Mouse (Mus musculus) yolk sac, embryonic 10.5 days (tissue): ENCODE data around the gene Cdkl3.
"Not testable (repeated sequence)": the region's sequence is repeated elsewhere in the genome, so short reads cannot be mapped to it uniquely, and the experiment has no call there.

ENCODE experiments used
- DNase-seq: peaks from one replicate; pipeline ENCODE4 v3.0.0-alpha.2; 2017; ENCODE audit warnings: low spot score

Cdkl3 gene

GRCm38 (mm10) chr11:52077939-52078338 lies 73.9 kb downstream of the Cdkl3 start:
- DNase-seq, result no peak

GRCm38 (mm10) chr11:52079978-52080377 lies 76.0 kb downstream of the Cdkl3 start:
- DNase-seq, result peak; percentile 29

DNA sequence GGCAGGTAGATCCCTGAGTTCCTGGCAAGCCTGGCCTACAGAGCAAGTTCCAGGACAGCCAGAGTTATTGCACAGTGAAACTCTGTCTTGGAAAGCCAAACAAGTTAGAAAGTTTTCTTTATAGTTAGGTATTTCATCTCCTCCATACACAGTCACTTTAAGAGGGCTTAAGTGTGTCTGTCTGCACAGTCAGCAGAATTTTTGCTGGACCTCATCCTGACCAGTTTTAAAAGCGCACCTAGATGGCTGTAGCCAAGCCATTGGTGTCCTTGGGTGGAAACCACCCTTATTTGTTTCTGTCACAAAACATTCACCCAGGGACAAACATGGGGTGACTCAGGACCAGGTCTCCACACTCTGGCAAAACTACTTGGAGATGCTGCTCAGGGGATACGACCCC lies 76.6 kb downstream of the Cdkl3 start:
- DNase-seq, result no peak

DNA sequence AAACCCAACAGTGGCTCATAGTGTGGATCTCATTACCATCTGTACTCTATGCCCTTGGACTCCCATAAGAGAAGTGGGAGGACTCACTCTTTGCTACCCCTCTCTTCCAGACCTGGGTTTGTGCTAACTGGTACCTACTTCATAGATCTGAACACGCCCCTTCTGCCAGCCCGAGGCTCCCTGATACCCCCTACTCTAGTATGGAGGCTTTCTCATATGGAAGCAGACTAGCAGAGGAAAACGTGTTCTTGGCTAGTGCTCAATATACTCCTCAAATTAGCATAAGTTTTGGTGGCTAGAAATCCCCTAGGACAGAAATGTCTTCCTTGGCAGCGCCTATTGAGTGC lies 81.8 kb downstream of the Cdkl3 start:
- DNase-seq, result no peak

DNA sequence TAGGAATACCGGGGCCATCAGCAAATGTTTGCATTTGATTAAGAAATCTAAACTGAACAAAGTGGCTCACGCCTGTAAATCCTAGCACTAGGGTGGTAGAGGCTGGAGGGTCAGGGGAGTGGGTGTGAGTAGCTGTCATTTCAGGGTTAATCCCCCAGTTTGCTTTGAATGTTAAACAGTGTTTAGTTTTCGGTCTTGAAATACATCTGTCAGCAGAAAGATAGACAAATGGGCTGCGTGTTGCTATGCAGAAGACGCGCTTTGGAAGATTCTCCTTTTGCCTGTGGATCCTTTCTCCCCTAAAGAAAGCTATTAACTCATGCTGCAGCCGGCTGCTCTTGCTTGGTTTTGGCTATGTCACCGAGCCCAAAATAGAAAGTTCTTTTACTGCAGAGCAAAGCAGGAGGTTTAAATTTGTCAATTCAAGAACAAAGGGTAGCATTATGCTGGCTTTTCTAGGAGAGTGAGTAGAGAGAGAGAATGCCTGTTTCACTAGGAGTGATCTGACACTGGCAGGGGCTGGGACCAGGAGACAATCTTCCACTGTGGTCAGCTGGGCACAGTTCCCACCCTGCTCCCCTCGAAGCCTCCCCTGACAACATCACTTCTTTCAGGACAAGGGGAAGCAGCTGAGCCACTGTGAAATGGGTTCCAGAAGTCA lies 82.3 kb downstream of the Cdkl3 start:
- DNase-seq, result no peak

GRCm38 (mm10) chr11:52089291-52089690 lies 85.3 kb downstream of the Cdkl3 start:
- DNase-seq, result no peak

- no peak for DNase-seq
Observed at GRCm38 (mm10) chr11:52091261-52091660, 87.2 kb downstream of the Cdkl3 start.

DNA sequence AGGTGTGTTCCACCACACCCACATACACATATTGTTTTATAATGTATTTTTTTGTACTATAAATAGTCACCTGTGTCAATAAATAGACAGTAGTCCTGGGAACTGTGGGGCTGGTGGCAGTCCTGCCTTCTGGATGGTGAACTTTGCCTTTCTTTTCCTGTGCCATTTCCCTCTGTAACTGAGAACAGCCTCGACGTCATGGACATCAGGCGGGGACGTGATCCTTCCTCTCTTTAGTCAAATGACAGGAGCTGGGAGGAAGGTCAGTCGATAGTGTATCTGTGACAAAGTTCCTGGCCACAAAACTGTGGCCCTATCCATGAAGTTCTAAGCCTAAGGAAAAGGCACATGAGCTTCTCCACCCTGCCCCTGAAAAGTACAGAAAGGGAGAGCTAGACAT lies 90.5 kb downstream of the Cdkl3 start:
- DNase-seq, result no peak

- DNase-seq, result no peak
Observed at GRCm38 (mm10) chr11:52097016-52097415, 93.0 kb downstream of the Cdkl3 start.

DNA sequence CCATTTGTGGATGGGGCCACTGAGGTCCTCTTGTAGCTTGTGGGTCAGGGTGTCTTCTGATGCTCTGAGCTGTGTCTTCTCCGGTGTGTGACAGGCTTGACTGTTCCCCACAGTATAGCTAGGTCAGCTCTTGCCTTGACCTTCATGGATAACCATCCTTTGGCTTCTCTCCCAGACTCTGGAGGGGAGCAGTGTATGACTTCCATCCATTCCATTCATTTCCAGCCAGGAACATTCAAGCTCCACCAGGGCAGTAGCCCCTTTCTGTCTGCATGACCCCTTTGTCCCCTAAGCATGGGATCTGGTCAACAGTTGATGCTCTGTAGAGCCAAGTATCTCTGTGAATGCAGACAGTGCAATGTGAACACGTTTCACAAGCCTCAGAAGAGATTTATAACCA lies 93.6 kb downstream of the Cdkl3 start:
- DNase-seq, result no peak

GRCm38 (mm10) chr11:52098398-52098946 lies 94.5 kb downstream of the Cdkl3 start, which contains the start of gene Ppp2ca:
Ppp2ca (plus strand) TSS chr11:52098681.
- DNase-seq, result peak; percentile 99

GRCm38 (mm10) chr11:52099031-52099761 lies 95.2 kb downstream of the Cdkl3 start:
- DNase-seq, result peak; percentile 80

GRCm38 (mm10) chr11:52099771-52100219 lies 95.8 kb downstream of the Cdkl3 start:
- DNase-seq, result no peak

DNA sequence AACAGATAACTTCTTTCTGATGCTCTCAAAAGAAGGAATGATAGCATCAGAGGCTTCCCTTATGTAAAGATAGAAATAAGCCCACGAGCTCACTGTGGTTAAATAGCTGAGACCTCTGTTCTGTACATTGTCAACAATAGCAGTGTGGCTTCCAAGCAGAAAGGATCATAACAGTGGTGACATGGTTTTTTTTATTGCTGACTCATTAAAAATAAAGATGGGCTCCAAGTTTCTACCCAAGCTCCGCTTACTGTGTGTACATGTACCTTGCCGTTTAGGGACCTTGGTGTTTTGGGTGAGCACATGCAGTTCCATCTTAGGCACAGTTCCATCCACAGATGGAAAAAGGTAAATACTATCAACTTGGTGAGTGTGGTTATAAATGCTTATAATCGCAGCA lies 99.0 kb downstream of the Cdkl3 start:
- no peak for DNase-seq

- DNase-seq, result no peak
Observed at GRCm38 (mm10) chr11:52105503-52105902, 101.5 kb downstream of the Cdkl3 start.

DNA sequence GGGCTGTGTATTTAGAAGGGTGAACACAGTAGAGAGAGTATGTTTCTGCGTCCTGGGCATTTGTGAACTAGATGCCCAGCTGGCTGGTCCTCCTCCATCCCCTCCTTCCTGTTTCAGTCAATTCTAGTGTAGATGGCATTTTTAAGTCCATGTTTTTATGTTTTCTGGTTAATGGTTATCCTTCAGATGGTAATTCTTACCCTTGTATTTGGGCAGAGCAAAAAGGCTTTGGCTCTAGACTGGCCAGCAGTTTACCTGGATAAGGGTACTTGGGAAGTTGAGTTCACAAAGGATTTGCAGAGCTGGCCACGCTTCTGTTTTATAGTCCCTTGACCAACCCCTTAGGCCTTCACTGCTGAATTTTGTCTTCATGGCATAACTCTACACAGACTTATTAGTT lies 102.0 kb downstream of the Cdkl3 start:
- no peak for DNase-seq

DNA sequence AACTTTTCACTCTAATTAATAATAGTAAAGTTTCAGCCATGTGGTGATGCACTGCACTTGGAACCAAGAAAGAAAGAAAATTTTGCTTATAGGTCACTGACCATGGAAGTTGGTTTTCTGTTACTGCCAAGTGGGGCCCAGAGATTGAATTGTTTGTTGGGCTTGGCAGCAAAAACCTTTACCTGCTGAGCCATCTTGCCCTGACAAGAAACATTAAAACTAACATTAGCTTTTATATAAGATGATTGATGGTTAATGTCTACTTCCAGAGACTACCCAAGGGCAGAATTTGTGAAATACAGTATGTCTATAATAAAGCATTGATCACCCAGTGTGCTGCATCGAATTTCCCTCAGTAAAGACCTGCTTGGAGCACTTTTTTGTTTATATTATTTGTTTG lies 102.4 kb downstream of the Cdkl3 start:
- DNase-seq, result no peak

DNA sequence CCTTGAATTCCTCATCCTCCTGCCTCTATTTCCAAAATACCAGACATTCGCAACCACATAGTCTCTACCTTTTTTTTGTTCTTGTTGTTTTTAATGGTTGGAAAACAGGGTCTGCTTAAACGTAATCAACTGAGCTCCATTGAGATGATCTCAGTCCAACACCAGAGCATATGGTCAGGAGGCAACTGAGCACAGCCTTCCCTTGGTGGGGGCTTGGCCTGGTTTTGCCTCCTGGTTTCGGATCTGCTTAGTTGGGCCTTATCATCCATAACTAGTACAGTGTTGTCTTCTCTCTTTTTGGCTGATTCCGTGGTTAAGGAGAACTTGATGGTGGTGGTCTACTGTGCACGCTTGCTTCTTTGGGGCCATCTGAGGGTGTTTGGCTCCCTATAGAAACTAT lies 104.8 kb downstream of the Cdkl3 start:
- no peak for DNase-seq

DNA sequence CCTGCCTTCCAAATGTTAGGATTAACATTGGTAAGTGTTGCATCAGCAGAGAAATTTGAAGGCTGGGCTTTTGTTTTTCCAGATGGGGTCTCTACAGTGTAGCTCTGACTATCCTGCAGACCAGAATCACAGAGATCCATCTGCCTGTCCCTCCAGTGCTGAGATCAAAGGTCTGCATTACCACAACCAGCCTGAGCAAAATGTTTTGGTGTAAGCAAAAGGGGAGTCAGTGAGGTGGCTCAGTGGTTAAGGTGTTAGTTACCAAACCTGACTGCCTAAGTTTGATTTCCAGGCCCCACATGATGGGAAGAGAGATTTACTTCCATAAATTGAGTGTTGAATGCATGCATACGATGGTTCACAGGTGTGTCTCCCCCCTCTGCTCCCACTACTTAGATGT lies 105.4 kb downstream of the Cdkl3 start:
- DNase-seq, result no peak

GRCm38 (mm10) chr11:52115479-52115878 lies 111.5 kb downstream of the Cdkl3 start:
- DNase-seq, result no peak

GRCm38 (mm10) chr11:52116117-52116516 lies 112.1 kb downstream of the Cdkl3 start:
- DNase-seq, result not testable (repeated sequence)

DNA sequence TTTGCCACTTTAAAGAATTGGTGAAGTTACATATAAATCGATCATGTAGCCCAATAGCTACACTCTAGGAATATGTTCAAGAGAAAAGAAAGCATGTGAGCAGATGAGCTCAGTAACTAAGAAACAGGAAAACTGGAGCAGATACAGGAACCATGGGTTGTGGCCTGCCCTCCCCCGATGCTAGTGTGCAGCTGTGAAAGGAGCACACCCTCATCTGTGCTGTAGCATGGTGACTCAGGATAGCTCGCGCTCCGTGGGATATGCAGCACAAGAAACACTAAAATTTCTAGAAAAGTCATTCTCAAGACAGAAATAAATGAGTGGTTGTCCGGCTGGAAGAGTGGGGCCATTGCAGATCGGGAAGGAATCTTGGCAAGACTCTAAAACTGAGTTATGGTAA lies 113.1 kb downstream of the Cdkl3 start:
- DNase-seq, result no peak

GRCm38 (mm10) chr11:52120415-52120814 lies 116.4 kb downstream of the Cdkl3 start:
- not testable (repeated sequence) for DNase-seq
